Mouse (Mus musculus) intestine, embryonic 14.5 days (tissue): ENCODE measurements around the gene Parp11. TPM values are rescaled to one million over a fixed set of nuclear protein-coding genes. Genes with fewer than 3 reads are reported as not detected.

Experiments
- ATAC-seq: fragments of 200-750 bp; cut with Nextera tagmentation; replicated peaks from 2 replicates; pipeline ENCODE4 v1.8.0; 2017; ENCODE audit warnings: low read depth, moderate number of reproducible peaks, moderate TSS enrichment, moderate library complexity; ENCODE audit not compliant: low FRiP score, low TSS enrichment
- DNase-seq: peaks from one replicate; pipeline ENCODE4 v3.0.0-alpha.2; 2018; ENCODE audit warnings: low spot score
- H3K27ac ChIP-seq: fragments of 300-500 bp; sonication (generic); 2 replicates; pipeline ENCODE4 v1.5.1; 2014; ENCODE audit warnings: low read depth, mild to moderate bottlenecking, control low read depth
- H3K27me3 ChIP-seq: fragments of 300-500 bp; sonication (generic); replicated peaks from 2 replicates; pipeline ENCODE4 v1.6.1; 2014; ENCODE audit warnings: low read length, control low read depth; ENCODE audit not compliant: control insufficient read depth, insufficient read depth
- H3K36me3 ChIP-seq: fragments of 300-500 bp; sonication (generic); 2 replicates; pipeline ENCODE4 v1.6.1; 2014; ENCODE audit warnings: low read length, control low read depth; ENCODE audit not compliant: control insufficient read depth, insufficient read depth
- H3K4me1 ChIP-seq: fragments of 300-500 bp; sonication (generic); replicated peaks from 2 replicates; pipeline ENCODE4 v1.6.1; 2014; ENCODE audit warnings: low read length, control low read depth, mixed read lengths; ENCODE audit not compliant: control insufficient read depth, insufficient read depth
- H3K4me2 ChIP-seq: fragments of 300-500 bp; sonication (generic); 2 replicates; pipeline ENCODE4 v1.6.1; 2014; ENCODE audit warnings: low read length
- H3K4me3 ChIP-seq: fragments of 300-500 bp; sonication (generic); 2 replicates; pipeline ENCODE4 v1.5.1; 2014; ENCODE audit warnings: low read depth, low read length, control low read depth, mixed read lengths
- H3K9ac ChIP-seq: fragments of 300-500 bp; sonication (generic); 2 replicates; pipeline ENCODE4 v1.6.1; 2014; ENCODE audit warnings: mild to moderate bottlenecking, low read length
- H3K9me3 ChIP-seq: fragments of 300-500 bp; sonication (generic); 2 replicates; pipeline ENCODE4 v1.6.1; 2016; ENCODE audit warnings: low read length, control low read depth; ENCODE audit not compliant: control insufficient read depth
- WGBS: fragments of 180-500 bp; shearing (Covaris S2); extraction: QIAGEN DNeasy Blood & Tissue Kit; methylation state at CpG from one replicate; pipeline ENCODE4 v1.1.7; 2014; 5-methylcytosine and 5-hydroxymethylcytosine counted together
- polyA plus RNA-seq: library from polyadenylated mRNA; unstranded; fragments of >200 nt; fragmentation: Nextera tagmentation; extraction: Ambion mirVana; gene quantifications from 2 replicates; pipeline ENCODE4 v1.2.1, GENCODE M21; 2014

Parp11 gene
- polyA plus RNA-seq, 1 experiment from 2014 or later, result 24.6 TPM

DNA sequence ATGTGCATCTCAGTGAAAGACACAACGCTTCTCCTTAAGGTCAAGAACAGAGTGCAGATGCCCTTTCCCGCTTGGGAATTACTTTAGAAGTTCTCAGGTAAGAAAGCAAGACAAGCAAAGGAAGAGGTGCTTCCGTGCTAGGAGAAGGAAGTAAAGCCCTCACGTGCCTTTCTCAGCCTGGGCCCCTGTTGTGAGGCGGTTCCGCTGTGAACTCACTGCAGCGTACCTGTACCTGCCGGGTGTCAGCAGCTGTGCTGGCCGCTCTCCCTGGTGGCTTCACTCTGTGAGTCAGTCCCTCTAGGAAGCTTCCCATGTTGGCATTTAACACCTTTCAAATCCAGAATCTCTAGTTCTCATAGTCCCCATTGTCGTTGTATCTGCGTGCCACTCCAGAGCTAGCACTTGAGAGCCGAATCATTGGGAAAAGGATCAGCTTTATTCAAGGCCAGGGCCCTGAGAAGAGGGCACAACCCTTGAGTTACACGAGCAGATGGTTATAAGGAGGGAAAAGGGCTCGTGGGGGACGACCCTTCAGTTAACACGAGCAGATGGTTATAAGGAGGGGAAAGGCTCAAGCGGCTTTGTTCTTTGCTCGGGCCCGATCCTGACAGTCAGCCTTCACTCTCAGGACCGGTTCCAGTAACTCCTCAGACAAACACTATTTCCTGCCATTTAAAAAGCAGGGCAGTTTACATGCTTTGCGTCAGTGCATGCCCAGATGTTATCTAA lies 16.8 kb downstream of the Parp11 start:
- WGBS, result 49% methylated on average over 21 of the region's 21 CpGs
- DNase-seq (no peak), ATAC-seq (no peak)

DNA sequence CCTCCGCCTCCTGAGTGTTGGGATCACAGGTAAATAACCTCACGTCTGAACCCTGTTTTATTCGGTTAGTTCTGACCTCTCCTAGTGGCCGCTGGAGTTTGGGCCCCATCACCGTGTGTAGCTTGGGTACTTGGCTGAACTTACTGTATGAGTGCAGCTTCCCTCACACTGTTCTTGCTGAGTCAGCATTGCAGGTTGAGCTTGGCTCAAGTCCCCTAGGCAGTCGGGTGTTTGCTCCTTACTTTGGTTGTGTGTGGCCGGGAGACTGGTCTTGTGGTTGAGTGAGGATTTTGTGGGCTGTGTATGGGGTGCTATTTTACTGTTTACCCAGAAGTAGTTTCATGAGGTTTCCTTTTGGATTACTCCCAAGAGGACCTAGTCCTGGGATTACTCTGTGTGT lies 17.9 kb downstream of the Parp11 start:
- ATAC-seq (no peak), DNase-seq (no peak)
- Histone ChIP-seq H3K9ac (no peak overlapping the region), H3K4me2 (no peak overlapping the region), H3K27ac (no peak overlapping the region), H3K36me3 (0 out of 2 replicates have a peak, but pooled peaks cover 2% of the 10 kb centered on the region), H3K27me3 (no peaks in the 10 kb centered on the region), H3K4me1 (no peaks in the 10 kb centered on the region), H3K9me3 (no peaks in the 10 kb centered on the region), H3K4me3 (no peak overlapping the region)
- WGBS, result 85% methylated on average over 7 of the region's 7 CpGs

More for the DNA sequence above, 16.8 kb downstream of the Parp11 start:
- Histone ChIP-seq H3K4me1 (no peaks in the 10 kb centered on the region), H3K4me3 (no peak overlapping the region), H3K27ac (no peak overlapping the region), H3K27me3 (no peaks in the 10 kb centered on the region), H3K9ac (no peak overlapping the region), H3K9me3 (no peaks in the 10 kb centered on the region), H3K36me3 (no peaks in the 10 kb centered on the region), H3K4me2 (no peak overlapping the region)

DNA sequence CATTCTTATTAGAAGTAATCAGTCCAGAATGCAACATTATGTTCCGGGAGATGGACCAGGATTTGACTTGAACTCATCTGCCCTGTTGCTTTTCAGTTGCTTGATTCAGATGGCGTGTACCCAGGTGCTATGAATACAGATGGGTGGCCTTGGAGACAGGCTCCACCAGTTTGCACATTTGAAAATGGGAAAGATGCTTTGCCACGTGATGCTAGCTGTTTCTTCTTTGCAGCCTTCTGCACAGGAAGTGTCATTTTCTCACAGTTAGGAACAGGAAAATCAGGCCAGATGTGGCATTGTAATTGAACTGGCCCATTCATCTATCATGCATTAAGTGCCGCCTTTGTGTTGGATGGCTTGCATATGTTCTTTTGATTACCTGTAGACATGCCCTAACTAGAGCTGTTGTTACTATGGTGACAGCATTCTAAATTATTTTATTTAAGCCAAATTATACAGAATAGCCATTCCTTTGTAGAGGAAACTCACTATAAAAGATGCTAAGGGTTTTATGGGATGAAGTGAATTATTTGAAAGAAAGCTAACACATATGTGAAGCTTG lies 20.2 kb downstream of the Parp11 start:
- Histone ChIP-seq H3K4me2 (no peak overlapping the region), H3K4me1 (no peaks in the 10 kb centered on the region), H3K27me3 (no peaks in the 10 kb centered on the region), H3K27ac (no peak overlapping the region), H3K9ac (no peak overlapping the region), H3K4me3 (no peak overlapping the region), H3K9me3 (no peaks in the 10 kb centered on the region), H3K36me3 (peaks cover 6% of the 10 kb centered on the region; the same call in 1 of the 2 replicates)
- 81% methylated on average over 4 of the region's 4 CpGs for WGBS
- DNase-seq (no peak), ATAC-seq (no peak)

DNA sequence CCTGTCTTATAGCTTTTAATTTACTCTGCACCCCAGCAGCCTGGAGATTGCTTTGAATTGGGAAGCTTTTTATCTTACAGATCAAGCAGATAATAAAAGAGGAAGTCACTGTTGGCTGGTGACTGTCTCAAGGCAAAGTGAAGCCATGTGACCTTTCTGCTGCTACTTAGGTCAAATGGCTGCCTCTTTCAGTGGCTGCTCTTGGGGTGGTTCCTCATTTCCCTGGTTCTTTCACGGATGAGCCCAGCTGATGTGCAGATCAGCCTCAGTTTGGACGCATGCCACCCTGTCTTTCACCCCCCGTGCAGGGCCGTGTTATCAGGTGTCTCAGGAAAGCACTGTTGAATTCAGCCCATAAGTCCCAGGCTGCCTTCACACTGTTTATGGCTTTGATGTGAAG lies 25.4 kb downstream of the Parp11 start:
- H3K9ac ChIP-seq, result no peak overlapping the region
- peaks cover 16% of the 10 kb centered on the region for H3K36me3 ChIP-seq
- no peaks in the 10 kb centered on the region for H3K9me3 ChIP-seq
- no peak overlapping the region for H3K4me3 ChIP-seq
- no peaks in the 10 kb centered on the region for H3K27me3 ChIP-seq
- no peak overlapping the region for H3K27ac ChIP-seq
- no peak for ATAC-seq
- 75% methylated on average over 4 of the region's 4 CpGs for WGBS
- DNase-seq, result no peak
- H3K4me2 ChIP-seq, result no peak overlapping the region
- H3K4me1 ChIP-seq, result no peaks in the 10 kb centered on the region

DNA sequence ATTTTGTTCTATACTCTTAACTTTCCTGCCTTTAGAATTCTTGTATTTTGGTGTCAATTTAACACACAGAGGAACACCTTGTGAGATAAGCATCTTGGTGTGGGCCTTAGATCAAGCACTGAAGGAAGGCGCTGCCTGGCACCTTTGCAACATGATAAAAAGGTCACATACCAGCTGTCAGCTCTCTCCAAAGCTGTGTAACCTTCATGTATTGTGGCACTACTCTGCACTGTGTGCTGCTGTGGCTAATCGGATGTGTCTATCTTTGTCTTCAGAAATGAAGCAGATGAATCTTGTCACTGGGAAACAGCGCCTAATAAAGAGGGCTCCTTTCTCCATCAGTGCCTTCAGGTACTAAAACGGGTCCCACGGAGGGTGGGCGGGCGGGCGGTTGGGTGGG lies 27.3 kb downstream of the Parp11 start:
- no peaks in the 10 kb centered on the region for H3K4me1 ChIP-seq
- ATAC-seq (no peak), DNase-seq (no peak)
- H3K4me2 ChIP-seq, result no peak overlapping the region
- no peaks in the 10 kb centered on the region for H3K9me3 ChIP-seq
- no peak overlapping the region for H3K4me3 ChIP-seq
- H3K27me3 ChIP-seq, result no peaks in the 10 kb centered on the region
- no peak overlapping the region for H3K27ac ChIP-seq
- peaks cover 26% of the 10 kb centered on the region for H3K36me3 ChIP-seq
- WGBS, result 73% methylated on average over 8 of the region's 8 CpGs
- H3K9ac ChIP-seq, result no peak overlapping the region

DNA sequence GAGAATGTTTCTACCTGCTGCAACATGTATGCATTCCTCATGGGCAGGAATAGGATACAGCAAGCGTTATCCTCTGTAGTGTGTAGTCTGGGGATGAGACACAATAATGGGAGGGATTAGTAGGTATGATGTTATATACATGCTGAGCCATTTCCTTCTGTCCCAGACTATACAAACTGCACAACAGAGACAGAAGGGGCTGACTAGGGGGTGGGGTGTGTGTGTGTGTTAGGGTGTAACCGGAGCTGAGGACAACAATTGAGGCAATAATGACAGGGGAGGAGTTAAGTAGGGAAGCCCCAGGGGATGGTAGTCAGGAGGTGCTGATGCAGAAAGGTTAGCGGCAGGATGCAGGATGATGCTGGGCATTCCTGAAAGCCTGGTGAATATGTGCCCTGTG lies 28.6 kb downstream of the Parp11 start:
- Histone ChIP-seq H3K4me2 (no peak overlapping the region), H3K9me3 (no peaks in the 10 kb centered on the region), H3K27me3 (no peaks in the 10 kb centered on the region), H3K4me3 (no peak overlapping the region), H3K36me3 (peaks cover 30% of the 10 kb centered on the region), H3K9ac (no peak overlapping the region), H3K27ac (no peak overlapping the region), H3K4me1 (no peaks in the 10 kb centered on the region)
- DNase-seq (no peak), ATAC-seq (no peak)
- 51% methylated on average over 3 of the region's 3 CpGs for WGBS

DNA sequence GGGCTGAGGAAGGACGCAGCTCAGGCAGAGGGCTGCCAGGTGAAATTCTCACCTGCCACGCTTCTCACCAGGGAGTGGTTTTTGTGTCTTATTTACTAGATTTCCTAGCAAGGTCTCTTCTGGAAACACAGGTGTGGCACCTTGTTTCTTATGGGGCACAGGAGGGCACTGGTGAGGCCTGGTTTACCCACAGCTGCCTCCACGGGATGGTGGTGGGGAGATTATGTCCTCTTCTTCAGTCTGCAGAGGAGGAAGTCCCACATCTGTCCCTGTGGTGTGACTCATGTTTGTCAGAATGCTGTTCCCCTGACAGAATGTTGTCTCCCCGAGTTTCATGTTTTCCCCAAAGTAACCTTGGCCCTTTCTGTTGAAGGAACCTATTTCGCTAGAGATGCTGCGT lies 44.4 kb downstream of the Parp11 start:
- peaks cover 16% of the 10 kb centered on the region; the same call in 1 of the 2 replicates for H3K36me3 ChIP-seq
- no peaks in the 10 kb centered on the region for H3K27me3 ChIP-seq
- ATAC-seq (no peak), DNase-seq (no peak)
- 79% methylated on average over 6 of the region's 6 CpGs for WGBS
- no peaks in the 10 kb centered on the region for H3K4me1 ChIP-seq
- no peak overlapping the region for H3K9ac ChIP-seq
- H3K9me3 ChIP-seq, result no peaks in the 10 kb centered on the region
- H3K4me2 ChIP-seq, result no peak overlapping the region
- H3K27ac ChIP-seq, result no peak overlapping the region
- no peak overlapping the region for H3K4me3 ChIP-seq

DNA sequence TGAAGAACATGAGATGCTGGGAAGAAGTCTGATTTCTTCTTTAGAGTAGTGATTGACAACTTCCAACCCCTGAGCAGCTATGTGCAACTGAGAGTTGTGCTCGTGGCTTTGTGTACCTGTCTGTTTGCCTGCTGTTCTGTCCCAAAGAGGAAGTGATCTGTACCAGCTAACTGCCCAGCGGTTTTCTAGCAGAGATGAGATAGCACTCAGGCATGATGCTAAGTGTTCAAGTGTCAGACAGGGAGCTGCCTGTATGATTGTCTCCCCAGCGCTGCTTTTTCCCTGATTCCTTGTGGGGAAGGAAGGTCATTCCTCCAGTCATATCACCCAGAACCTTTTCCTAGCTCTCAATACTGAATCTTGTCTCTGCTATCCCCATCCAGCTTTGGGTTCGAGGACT lies 45.9 kb downstream of the Parp11 start:
- no peak overlapping the region for H3K27ac ChIP-seq
- no peaks in the 10 kb centered on the region for H3K9me3 ChIP-seq
- DNase-seq, result no peak
- no peak overlapping the region for H3K9ac ChIP-seq
- no peak for ATAC-seq
- peaks cover 16% of the 10 kb centered on the region; the same call in 1 of the 2 replicates for H3K36me3 ChIP-seq
- WGBS, result 83% methylated on average over 4 of the region's 4 CpGs
- no peaks in the 10 kb centered on the region for H3K4me1 ChIP-seq
- H3K4me2 ChIP-seq, result no peak overlapping the region
- H3K4me3 ChIP-seq, result no peak overlapping the region
- no peaks in the 10 kb centered on the region for H3K27me3 ChIP-seq

DNA sequence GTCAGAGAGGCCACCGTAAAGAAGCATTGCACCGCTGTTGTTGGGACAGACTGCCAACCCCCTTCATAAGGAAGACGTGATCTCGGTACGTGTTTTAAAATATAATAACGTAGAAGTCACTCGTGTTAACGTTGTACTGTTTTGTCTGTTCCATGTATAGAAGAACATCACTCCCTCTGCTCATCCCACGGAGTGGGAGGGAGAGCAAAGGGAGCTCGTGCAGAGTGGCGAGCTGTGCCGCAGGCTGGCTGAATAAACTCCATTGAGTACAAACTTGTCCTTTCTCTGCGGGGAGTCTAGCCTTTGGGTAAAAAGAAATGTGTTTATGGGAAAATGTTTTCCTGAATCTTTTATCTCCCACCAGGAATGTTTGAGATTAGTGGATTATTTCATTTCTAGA lies 47.1 kb downstream of the Parp11 start:
- no peak overlapping the region for H3K4me2 ChIP-seq
- H3K36me3 ChIP-seq, result peaks cover 16% of the 10 kb centered on the region; the same call in 1 of the 2 replicates
- no peaks in the 10 kb centered on the region for H3K9me3 ChIP-seq
- no peak overlapping the region for H3K27ac ChIP-seq
- no peaks in the 10 kb centered on the region for H3K27me3 ChIP-seq
- no peak overlapping the region for H3K4me3 ChIP-seq
- H3K9ac ChIP-seq, result no peak overlapping the region
- no peak for DNase-seq
- ATAC-seq, result no peak
- H3K4me1 ChIP-seq, result no peaks in the 10 kb centered on the region
- 84% methylated on average over 13 of the region's 13 CpGs for WGBS
